Mouse (Mus musculus) liver, embryonic 13.5 days (tissue): ENCODE measurements around the gene C5ar1. TPM values are rescaled to one million over a fixed set of nuclear protein-coding genes. Genes with fewer than 3 reads are reported as not detected.
"Not testable (repeated sequence)": the region's sequence is repeated elsewhere in the genome, so short reads cannot be mapped to it uniquely, and the experiment has no call there.

Experiments
- ATAC-seq: fragments of 200-750 bp; cut with Nextera tagmentation; 2 replicates; pipeline ENCODE4 v1.8.0; 2017; ENCODE audit warnings: low read depth, mild to moderate bottlenecking, moderate number of reproducible peaks, moderate library complexity
- DNase-seq: peaks from one replicate; pipeline ENCODE4 v3.0.0; 2022
- H3K27ac ChIP-seq: fragments of 300-500 bp; sonication (generic); 2 replicates; pipeline ENCODE4 v1.5.1; 2015; ENCODE audit warnings: moderate library complexity, mild to moderate bottlenecking, inconsistent platforms
- H3K27me3 ChIP-seq: fragments of 300-500 bp; sonication (generic); 2 replicates; pipeline ENCODE4 v1.6.1; 2015; ENCODE audit warnings: mild to moderate bottlenecking, inconsistent platforms
- H3K36me3 ChIP-seq: fragments of 300-500 bp; sonication (generic); 2 replicates; pipeline ENCODE4 v1.6.1; 2015; ENCODE audit warnings: mild to moderate bottlenecking, inconsistent platforms
- H3K4me1 ChIP-seq: fragments of 300-500 bp; sonication (generic); replicated peaks from 2 replicates; pipeline ENCODE4 v1.6.1; 2015; ENCODE audit warnings: inconsistent platforms
- H3K4me2 ChIP-seq: fragments of 300-500 bp; sonication (generic); 2 replicates; pipeline ENCODE4 v1.6.1; 2015; ENCODE audit warnings: inconsistent platforms, mild to moderate bottlenecking, moderate library complexity
- H3K4me3 ChIP-seq: fragments of 300-500 bp; sonication (generic); replicated peaks from 2 replicates; pipeline ENCODE4 v1.5.1; 2015; ENCODE audit warnings: mild to moderate bottlenecking, inconsistent platforms
- H3K9ac ChIP-seq: fragments of 300-500 bp; sonication (generic); 2 replicates; pipeline ENCODE4 v1.6.1; 2015; ENCODE audit warnings: mild to moderate bottlenecking, inconsistent platforms
- H3K9me3 ChIP-seq: fragments of 300-500 bp; sonication (generic); replicated peaks from 2 replicates; pipeline ENCODE4 v1.6.1; 2016; ENCODE audit warnings: inconsistent platforms
- WGBS: fragments of 180-500 bp; shearing (Covaris S2); methylation state at CpG from one replicate; pipeline ENCODE4 v1.1.7; 2015; ENCODE audit not compliant: insufficient replicate concordance; 5-methylcytosine and 5-hydroxymethylcytosine counted together
- polyA plus RNA-seq: library from polyadenylated mRNA; unstranded; fragments of >200 nt; fragmentation: Nextera tagmentation; extraction: Ambion mirVana; gene quantifications from 2 replicates; pipeline ENCODE4 v1.2.1, GENCODE M21; 2015

Gene C5ar1
- 1.4 TPM in 2 replicates for polyA plus RNA-seq

DNA sequence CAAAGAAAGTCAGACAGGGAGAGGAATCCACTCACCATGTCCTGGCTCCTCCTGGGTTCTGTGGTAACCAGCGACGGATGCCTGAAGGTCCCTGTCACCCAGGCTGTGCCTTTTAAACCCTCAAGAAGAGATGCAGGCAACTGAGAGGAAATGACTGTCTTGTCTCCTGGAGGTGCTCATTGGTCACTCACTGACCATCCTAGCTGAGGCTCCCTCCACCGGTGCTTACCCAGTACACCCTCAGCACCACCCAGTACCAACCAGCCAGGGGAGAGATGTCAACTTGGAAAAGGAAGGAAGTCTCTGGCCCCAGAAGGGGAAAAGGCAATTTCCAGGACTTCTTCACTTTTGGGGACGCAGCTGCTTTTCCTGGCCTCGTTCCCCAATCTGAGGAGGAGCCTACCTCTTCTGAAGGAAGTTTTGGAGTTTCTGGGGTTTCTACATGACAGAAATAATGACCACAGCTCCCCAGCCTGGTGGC, at the start of gene C5ar1:
Gene C5ar1, minus strand, starts transcription at position 431 of the 481 bp plus-strand sequence.
- H3K27ac ChIP-seq, result no peak within 1 kb of the TSS
- H3K4me3 ChIP-seq, result no peak within 1 kb of the TSS
- H3K9me3 ChIP-seq, result no peaks in the 10 kb centered on the region
- no peak for ATAC-seq
- H3K36me3 ChIP-seq, result no peaks in the 10 kb centered on the region
- no peaks in the 10 kb centered on the region for H3K4me1 ChIP-seq
- DNase-seq, result no peak
- no peak within 1 kb of the TSS for H3K9ac ChIP-seq
- 47% methylated on average over 5 of the region's 5 CpGs for WGBS
- H3K27me3 ChIP-seq, result no peaks in the 10 kb centered on the region
- H3K4me2 ChIP-seq, result no peak within 1 kb of the TSS

DNA sequence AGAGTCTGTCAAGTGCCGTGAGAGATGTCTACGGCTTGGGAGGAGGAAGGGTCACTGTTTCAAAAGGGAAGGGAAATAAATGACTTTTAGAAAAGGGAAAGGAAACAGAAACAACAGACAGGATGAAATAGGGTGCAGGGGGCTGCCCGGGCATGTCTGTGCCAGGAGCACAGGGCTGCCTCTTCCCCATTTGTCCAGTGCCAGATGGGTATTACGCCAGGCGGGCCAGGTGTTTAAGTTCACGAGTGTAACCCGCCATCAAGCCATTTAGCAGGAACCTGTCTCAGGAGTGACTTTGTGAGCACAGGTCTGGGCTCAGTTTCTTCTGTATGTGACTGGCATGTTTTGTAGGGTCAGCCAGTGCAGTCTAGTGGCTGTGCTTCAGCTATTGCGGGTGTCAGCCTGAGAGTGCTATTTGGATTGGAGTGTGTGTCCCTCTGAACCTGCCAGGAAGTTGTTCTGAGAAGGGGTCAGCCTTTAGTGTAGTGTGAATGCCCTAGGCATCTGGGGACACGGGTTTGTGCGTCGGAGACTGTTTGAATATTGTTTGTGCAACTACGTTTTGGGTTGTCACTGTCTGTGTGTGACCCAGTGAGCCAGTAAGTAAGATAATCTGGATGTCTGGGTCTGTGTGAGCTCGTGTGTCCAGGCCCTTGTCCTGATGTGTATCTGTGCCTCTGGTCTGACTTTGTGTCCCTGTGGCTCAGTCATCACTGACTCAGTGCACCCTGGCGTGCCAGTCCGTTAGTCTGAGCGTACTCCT, 49.4 kb upstream of the C5ar1 start:
- DNase-seq (no peak), ATAC-seq (no peak)
- peak overlapping the region; percentile 100 for H3K4me2 ChIP-seq
- no peaks in the 10 kb centered on the region for H3K36me3 ChIP-seq
- 36% methylated on average over 16 of the region's 16 CpGs for whole genome bisulfite sequencing
- no peaks in the 10 kb centered on the region for H3K9me3 ChIP-seq
- H3K27me3 ChIP-seq, result peaks cover 18% of the 10 kb centered on the region
- peak overlapping the region; percentile 99 for H3K9ac ChIP-seq
- H3K4me3 ChIP-seq, result peak overlapping the region; percentile 91
- peaks cover 74% of the 10 kb centered on the region for H3K4me1 ChIP-seq
- peak overlapping the region; percentile 99 for H3K27ac ChIP-seq

DNA sequence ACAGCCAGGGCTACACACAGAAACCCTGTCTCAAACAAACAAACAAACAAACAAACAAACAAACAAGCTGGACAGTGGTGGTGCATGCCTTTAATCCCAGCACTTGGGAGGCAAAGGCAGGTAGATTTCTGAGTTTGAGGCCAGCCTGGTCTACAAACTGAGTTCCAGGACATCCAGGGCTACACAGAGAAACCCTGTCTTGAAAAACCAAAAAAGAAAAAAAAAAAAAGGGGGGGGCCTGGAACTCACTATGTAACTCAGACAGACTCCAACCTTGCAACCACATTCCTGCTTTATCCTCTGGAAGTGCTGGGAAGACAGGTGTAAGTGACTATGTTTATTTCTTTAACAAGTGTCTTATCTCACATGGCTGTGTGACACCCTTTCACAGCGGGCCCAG, 48.8 kb upstream of the C5ar1 start, which contains the start of gene Bbc3:
Gene Bbc3, plus strand, starts transcription at position 301 of the 400 bp plus-strand sequence.
- not testable (repeated sequence) for DNase-seq

DNA sequence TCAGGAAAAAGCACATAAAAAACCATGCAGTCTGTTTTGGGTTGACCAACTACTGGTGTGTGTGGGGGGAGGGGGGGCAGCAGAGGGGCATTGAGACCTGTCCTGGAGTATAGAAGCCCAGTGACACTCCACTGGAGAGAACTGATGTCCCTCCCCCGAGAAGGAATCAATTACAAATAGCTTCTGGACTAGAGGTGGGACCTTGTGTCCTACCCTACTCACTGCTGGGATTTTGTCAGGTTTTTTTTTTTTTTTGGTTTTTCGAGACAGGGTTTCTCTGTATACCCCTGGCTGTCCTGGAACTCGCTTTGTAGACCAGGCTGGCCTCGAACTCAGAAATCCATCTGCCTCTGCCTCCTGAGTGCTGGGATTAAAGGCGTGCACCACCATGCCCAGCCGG, 47.8 kb upstream of the C5ar1 start:
- H3K9me3 ChIP-seq, H3K4me2 ChIP-seq, H3K27ac ChIP-seq, H3K4me3 ChIP-seq, H3K27me3 ChIP-seq, H3K36me3 ChIP-seq, H3K9ac ChIP-seq, DNase-seq, ATAC-seq: not testable (repeated sequence)
- 61% methylated on average over 6 of the region's 6 CpGs for WGBS
- H3K4me1 ChIP-seq, result peaks cover 58% of the 10 kb centered on the region

More for the DNA sequence above, 48.8 kb upstream of the C5ar1 start, which contains the start of gene Bbc3:
- not testable (repeated sequence) for ATAC-seq, H3K36me3 ChIP-seq, H3K9me3 ChIP-seq
- Histone ChIP-seq H3K9ac (peak within 1 kb of the TSS; percentile 99), H3K4me3 (peak within 1 kb of the TSS; percentile 91), H3K27me3 (peaks cover 18% of the 10 kb centered on the region), H3K27ac (peak within 1 kb of the TSS; percentile 99), H3K4me1 (peaks cover 68% of the 10 kb centered on the region), H3K4me2 (peak within 1 kb of the TSS; percentile 100)
- WGBS, result 17% methylated on average over 1 of the region's 1 CpGs

DNA sequence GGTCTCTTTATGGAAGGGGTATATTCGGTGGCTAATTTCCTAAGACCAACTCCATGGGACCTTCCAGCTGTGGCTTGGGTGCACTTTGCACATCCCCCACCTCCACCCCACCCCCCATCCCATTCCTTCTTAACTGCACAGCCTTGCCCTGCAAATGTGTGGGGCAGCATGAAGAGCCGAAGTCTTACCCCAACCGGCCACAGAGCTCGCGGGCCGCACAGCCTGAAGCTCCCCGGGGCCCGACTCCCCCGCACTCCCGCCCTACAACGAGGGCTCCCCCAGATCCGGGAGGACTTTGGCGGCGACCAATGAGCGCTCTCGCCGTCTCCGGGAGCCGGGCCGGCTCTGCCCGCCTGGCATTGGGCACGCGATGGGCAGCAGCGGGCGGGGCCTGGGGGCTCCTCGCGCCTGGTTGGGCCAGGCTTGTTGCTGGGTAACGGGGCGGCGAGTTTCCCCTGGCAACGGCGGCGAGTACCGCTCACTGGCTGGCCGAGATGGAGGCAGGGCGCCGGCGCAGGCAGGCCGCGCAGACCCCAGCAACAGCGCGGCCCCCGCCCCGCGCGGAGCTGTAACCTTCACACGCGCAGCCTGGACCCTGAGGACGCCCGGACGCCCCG, 40.2 kb upstream of the C5ar1 start:
- H3K4me2 ChIP-seq, result peak overlapping the region; percentile 53
- WGBS, result 5% methylated on average over 51 of the region's 52 CpGs

DNA sequence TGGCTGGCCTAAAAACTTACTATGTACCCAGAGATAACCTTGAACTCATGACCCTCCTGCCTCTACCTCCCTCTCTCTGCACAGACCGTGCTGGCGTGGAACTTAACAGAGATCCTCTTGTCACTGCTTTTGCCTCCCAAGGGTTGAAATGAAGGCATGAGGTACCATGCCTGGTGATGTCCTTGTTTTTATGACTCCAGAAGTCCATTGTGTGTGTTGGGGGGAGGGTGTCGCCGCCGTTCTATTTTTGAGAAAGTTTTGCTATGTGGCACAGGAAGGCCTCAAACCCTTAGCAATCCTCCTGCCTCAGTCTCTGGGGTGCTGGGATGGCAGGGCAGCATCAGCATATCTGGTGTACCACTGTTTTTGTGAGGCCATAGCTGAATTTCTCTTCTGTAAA, 39.6 kb upstream of the C5ar1 start:
- no peak overlapping the region for H3K4me2 ChIP-seq
- no peaks in the 10 kb centered on the region for H3K9me3 ChIP-seq
- no peak for ATAC-seq
- H3K4me3 ChIP-seq, result no peak overlapping the region
- H3K36me3 ChIP-seq, result no peaks in the 10 kb centered on the region
- peaks cover 40% of the 10 kb centered on the region for H3K27me3 ChIP-seq
- DNase-seq, result no peak
- H3K27ac ChIP-seq, result no peak overlapping the region
- peaks cover 47% of the 10 kb centered on the region for H3K4me1 ChIP-seq
- H3K9ac ChIP-seq, result no peak overlapping the region
- WGBS, result 81% methylated on average over 5 of the region's 5 CpGs

More for the DNA sequence above, 40.2 kb upstream of the C5ar1 start:
- no peaks in the 10 kb centered on the region for H3K9me3 ChIP-seq
- H3K27me3 ChIP-seq, result peaks cover 40% of the 10 kb centered on the region
- no peak overlapping the region for H3K27ac ChIP-seq
- peak overlapping the region; percentile 31; the same call in 1 of the 2 replicates for H3K9ac ChIP-seq
- H3K36me3 ChIP-seq, result no peaks in the 10 kb centered on the region
- peaks cover 41% of the 10 kb centered on the region for H3K4me1 ChIP-seq
- H3K4me3 ChIP-seq, result peak overlapping the region; percentile 20
- ATAC-seq (no peak), DNase-seq (no peak)

DNA sequence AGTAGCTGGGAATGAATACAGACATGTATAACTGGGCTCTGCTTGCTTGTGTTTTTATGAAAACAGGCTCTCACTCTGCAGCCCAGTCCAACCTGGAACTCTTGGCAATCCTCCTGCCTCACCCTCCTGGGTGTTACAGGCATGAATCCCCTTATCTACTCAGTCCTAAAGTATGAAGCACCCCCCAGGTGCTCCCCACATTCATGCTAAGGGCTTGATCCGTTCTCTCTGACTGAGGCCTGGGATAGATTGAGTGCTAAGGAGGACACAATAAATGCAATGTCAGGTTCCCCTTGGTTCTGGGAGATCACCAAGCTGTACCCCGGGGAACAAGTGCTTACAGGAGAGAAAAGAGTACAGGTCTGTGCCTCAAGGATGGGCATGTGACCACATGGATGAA, 38.3 kb upstream of the C5ar1 start:
- DNase-seq (no peak), ATAC-seq (no peak)
- no peaks in the 10 kb centered on the region for H3K9me3 ChIP-seq
- peak overlapping the region; percentile 99 for H3K27ac ChIP-seq
- H3K4me1 ChIP-seq, result peaks cover 50% of the 10 kb centered on the region
- WGBS, result 61% methylated on average over 2 of the region's 2 CpGs
- peaks cover 40% of the 10 kb centered on the region for H3K27me3 ChIP-seq
- H3K4me2 ChIP-seq, result peak overlapping the region; percentile 82
- peak overlapping the region; percentile 74 for H3K9ac ChIP-seq
- no peak overlapping the region for H3K4me3 ChIP-seq
- no peaks in the 10 kb centered on the region for H3K36me3 ChIP-seq

DNA sequence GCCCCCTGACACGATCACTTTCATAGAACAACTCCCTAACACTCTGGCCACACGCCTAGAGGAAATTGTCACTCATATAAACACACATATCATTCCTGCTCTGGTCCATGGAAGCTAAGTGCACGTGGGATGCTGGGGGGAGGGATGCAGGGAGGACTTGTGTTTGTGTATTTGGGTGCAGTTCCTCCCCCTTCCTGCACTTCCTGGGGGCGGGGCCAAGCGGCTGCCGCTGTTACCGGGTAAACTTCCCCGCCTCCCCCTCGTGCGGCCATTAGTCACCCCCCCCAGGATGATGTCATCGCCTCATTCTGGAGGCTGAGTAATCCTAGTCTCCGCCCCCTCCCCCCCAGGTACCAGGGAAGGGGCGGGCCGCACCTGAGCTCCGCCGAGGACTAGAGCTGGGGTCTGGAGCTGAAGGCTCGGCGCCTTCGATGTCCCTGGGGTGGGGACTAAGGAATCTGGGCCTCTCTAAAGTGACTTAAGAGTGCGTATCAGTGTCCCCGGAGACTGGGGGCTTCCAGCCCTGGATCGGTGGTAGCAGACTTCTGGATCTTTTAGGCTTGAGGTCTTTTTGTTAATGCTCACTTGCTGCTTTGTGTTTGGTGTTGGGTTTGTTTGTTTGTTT, 37.5 kb upstream of the C5ar1 start:
- Histone ChIP-seq H3K9ac (peak overlapping the region; percentile 74), H3K4me1 (peaks cover 50% of the 10 kb centered on the region), H3K9me3 (no peaks in the 10 kb centered on the region), H3K36me3 (no peaks in the 10 kb centered on the region), H3K27me3 (peaks cover 38% of the 10 kb centered on the region), H3K4me3 (peak overlapping the region; percentile 60), H3K27ac (peak overlapping the region; percentile 99), H3K4me2 (peak overlapping the region; percentile 82)
- WGBS, result 2% methylated on average over 22 of the region's 22 CpGs
- DNase-seq, result peak; percentile 86
- peak; percentile 14 for ATAC-seq

DNA sequence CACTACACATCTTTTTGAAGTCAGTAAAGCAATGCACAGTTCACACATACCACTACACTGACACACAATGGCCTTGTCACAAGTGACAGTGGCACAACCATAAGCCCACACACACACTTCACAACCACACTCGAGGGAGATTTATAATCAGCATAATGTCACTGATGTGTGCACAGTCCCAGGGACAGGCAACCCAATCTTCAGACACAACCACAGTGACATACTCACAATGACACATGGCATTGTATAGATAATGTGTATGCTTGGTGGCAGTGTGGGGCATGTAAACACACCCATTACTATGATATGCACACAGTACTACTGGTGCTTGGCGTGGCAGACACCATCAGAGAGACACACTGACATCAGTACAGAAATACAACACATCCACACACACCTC, 36.8 kb upstream of the C5ar1 start:
- Histone ChIP-seq H3K4me3 (peak overlapping the region; percentile 60), H3K27me3 (peaks cover 31% of the 10 kb centered on the region), H3K4me2 (peak overlapping the region; percentile 82), H3K4me1 (peaks cover 50% of the 10 kb centered on the region), H3K9me3 (no peaks in the 10 kb centered on the region), H3K36me3 (no peaks in the 10 kb centered on the region), H3K9ac (peak overlapping the region; percentile 74), H3K27ac (peak overlapping the region; percentile 99)
- peak; percentile 57 for DNase-seq
- ATAC-seq, result peak; percentile 62
- WGBS, result 5% methylated on average over 2 of the region's 2 CpGs

DNA sequence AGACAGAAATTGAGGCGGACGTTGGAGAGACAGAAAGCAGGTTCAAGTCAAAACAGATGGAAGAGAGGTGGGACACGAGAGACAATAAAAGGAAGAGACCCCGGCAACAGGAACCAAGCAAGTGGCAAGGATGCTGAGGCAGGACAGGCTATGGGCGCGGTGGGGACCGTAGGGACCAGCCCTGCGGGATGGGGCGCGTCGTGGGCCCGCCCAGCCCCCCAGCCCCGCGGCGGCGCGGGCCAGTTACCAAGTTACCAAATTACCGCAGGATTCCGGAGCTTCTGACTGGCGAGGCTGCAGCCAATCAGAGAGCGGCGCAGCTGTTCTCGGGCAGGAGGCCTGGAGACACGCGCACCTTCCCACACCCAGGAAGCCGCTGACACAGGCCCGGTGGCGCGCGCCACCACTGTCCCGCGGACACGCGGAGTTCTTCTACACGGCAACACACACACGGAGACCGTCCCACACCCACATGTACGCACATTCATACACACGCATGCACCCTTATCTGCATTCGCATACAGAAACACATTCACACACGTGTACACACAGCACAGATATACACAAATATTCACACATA, 36.1 kb upstream of the C5ar1 start:
- Histone ChIP-seq H3K9ac (peak overlapping the region; percentile 74), H3K36me3 (no peaks in the 10 kb centered on the region), H3K4me2 (peak overlapping the region; percentile 82), H3K4me1 (peaks cover 50% of the 10 kb centered on the region), H3K27me3 (peaks cover 24% of the 10 kb centered on the region), H3K4me3 (peak overlapping the region; percentile 60), H3K27ac (peak overlapping the region; percentile 99), H3K9me3 (no peaks in the 10 kb centered on the region)
- DNase-seq (peak; percentile 70), ATAC-seq (peak; percentile 77)
- 2% methylated on average over 41 of the region's 41 CpGs for WGBS

DNA sequence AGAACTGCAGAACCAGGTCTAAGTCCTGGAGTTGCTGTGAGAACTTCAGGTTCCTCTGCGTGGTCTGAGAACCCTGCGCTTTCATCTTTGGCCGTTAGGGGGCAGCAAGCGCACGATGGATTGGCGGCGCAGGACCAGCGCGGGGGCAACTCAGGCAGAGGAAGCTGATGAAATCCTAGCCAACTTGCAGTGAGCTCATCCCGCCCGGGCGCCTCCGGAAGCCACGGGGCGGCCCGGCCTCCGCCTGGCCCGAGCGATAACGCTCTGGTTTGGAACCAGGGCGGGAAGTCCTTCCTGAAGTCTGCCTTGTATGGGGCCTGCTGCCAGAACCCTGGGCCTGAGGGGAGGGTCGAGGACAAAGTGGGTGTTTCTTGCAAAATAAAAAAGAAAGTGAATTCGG, 35.5 kb upstream of the C5ar1 start:
- WGBS, result under 1% methylated on average over 23 of the region's 23 CpGs
- Histone ChIP-seq H3K9me3 (no peaks in the 10 kb centered on the region), H3K4me1 (peaks cover 46% of the 10 kb centered on the region), H3K27ac (peak overlapping the region; percentile 99), H3K27me3 (peaks cover 18% of the 10 kb centered on the region), H3K36me3 (no peaks in the 10 kb centered on the region), H3K4me2 (peak overlapping the region; percentile 82), H3K9ac (peak overlapping the region; percentile 74), H3K4me3 (peak overlapping the region; percentile 60)
- peak; percentile 84 for ATAC-seq
- peak; percentile 94 for DNase-seq
